Mouse (Mus musculus): ENCODE results near the gene Unc5c.

The Unc5c gene

GRCm38 (mm10) chr3:141701381-141701909 is 236.4 kb downstream of the Unc5c start:
- in situ Hi-C loops (cut with MboI, MseI) = no loop called here

GRCm38 (mm10) chr3:141711601-141712000 is 246.6 kb downstream of the Unc5c start:
- in situ Hi-C loops (cut with MboI, MseI) = no loop called here

- in situ Hi-C loops (cut with MboI, MseI) = no loop called here
Measured at GRCm38 (mm10) chr3:141716371-141716770, 251.4 kb downstream of the Unc5c start.

GRCm38 (mm10) chr3:141719050-141719449 is 254.0 kb downstream of the Unc5c start:
- in situ Hi-C loops (cut with MboI, MseI) = no loop called here

GRCm38 (mm10) chr3:141724499-141724898 is 259.5 kb downstream of the Unc5c start:
- in situ Hi-C loops (cut with MboI, MseI) = no loop called here

GRCm38 (mm10) chr3:141725432-141725831 is 260.4 kb downstream of the Unc5c start:
- in situ Hi-C loops (cut with MboI, MseI) = no loop called here

- in situ Hi-C loops (cut with MboI, MseI) = no loop called here
Measured at GRCm38 (mm10) chr3:141733844-141734243, 268.8 kb downstream of the Unc5c start.

- in situ Hi-C loops (cut with MboI, MseI) = no loop called here
Measured at GRCm38 (mm10) chr3:141735285-141735684, 270.3 kb downstream of the Unc5c start.

- in situ Hi-C loops (cut with MboI, MseI) = no loop called here
Measured at GRCm38 (mm10) chr3:141745322-141745721, 280.3 kb downstream of the Unc5c start.

GRCm38 (mm10) chr3:141748694-141749381 is 283.8 kb downstream of the Unc5c start:
- in situ Hi-C loops (cut with MboI, MseI) = no loop called here

GRCm38 (mm10) chr3:141752172-141752571 is 287.2 kb downstream of the Unc5c start:
- in situ Hi-C loops (cut with MboI, MseI) = no loop called here

GRCm38 (mm10) chr3:141757259-141757658 is 292.2 kb downstream of the Unc5c start:
- in situ Hi-C loops (cut with MboI, MseI) = no loop called here

- in situ Hi-C loops (cut with MboI, MseI) = loop anchor here (10.0 kb wide), 1 partner anchor 956 kb away; no protein-coding TSS in a partner anchor
Measured at GRCm38 (mm10) chr3:141778411-141778919, 313.4 kb downstream of the Unc5c start.

GRCm38 (mm10) chr3:141779186-141779585 is 314.2 kb downstream of the Unc5c start:
- in situ Hi-C loops (cut with MboI, MseI) = loop anchor here (10.0 kb wide), 1 partner anchor 956 kb away; no protein-coding TSS in a partner anchor

- in situ Hi-C loops (cut with MboI, MseI) = no loop called here
Measured at GRCm38 (mm10) chr3:141782553-141782952, 317.5 kb downstream of the Unc5c start.

GRCm38 (mm10) chr3:141791026-141791780 is 326.2 kb downstream of the Unc5c start:
- in situ Hi-C loops (cut with MboI, MseI) = no loop called here

- in situ Hi-C loops (cut with MboI, MseI) = no loop called here
Measured at GRCm38 (mm10) chr3:141792106-141792505, 327.1 kb downstream of the Unc5c start.

- in situ Hi-C loops (cut with MboI, MseI) = no loop called here
Measured at GRCm38 (mm10) chr3:141793755-141794154, 328.7 kb downstream of the Unc5c start.

GRCm38 (mm10) chr3:141794371-141794770 is 329.4 kb downstream of the Unc5c start:
- in situ Hi-C loops (cut with MboI, MseI) = no loop called here

- in situ Hi-C loops (cut with MboI, MseI) = no loop called here
Measured at GRCm38 (mm10) chr3:141797372-141797771, 332.4 kb downstream of the Unc5c start.

GRCm38 (mm10) chr3:141797789-141798188 is 332.8 kb downstream of the Unc5c start:
- in situ Hi-C loops (cut with MboI, MseI) = no loop called here

GRCm38 (mm10) chr3:141804133-141804532 is 339.1 kb downstream of the Unc5c start:
- in situ Hi-C loops (cut with MboI, MseI) = no loop called here

All from T-helper 1 cell (primary cell).